Mouse (Mus musculus) limb, embryonic 15.5 days (tissue): ENCODE data around the gene Aqp7. TPM values are rescaled to one million over a fixed set of nuclear protein-coding genes. Genes with fewer than 3 reads are reported as not detected.

Experiments used
- ATAC-seq: fragments of 200-750 bp; cut with Nextera tagmentation; 2 replicates; pipeline ENCODE4 v1.8.0; 2017; ENCODE audit warnings: low read depth, moderate TSS enrichment; ENCODE audit not compliant: insufficient number of reproducible peaks, low FRiP score, low TSS enrichment
- H3K27ac ChIP-seq: fragments of 300-500 bp; sonication (generic); 2 replicates; pipeline ENCODE4 v1.5.1; 2015; ENCODE audit warnings: moderate library complexity, mild to moderate bottlenecking, inconsistent platforms
- H3K27me3 ChIP-seq: fragments of 300-500 bp; sonication (generic); 2 replicates; pipeline ENCODE4 v1.6.1; 2015; ENCODE audit warnings: inconsistent platforms
- H3K36me3 ChIP-seq: fragments of 300-500 bp; sonication (generic); 2 replicates; pipeline ENCODE4 v1.6.1; 2015; ENCODE audit warnings: inconsistent platforms
- H3K4me1 ChIP-seq: fragments of 300-500 bp; sonication (generic); 2 replicates; pipeline ENCODE4 v1.6.1; 2015; ENCODE audit warnings: inconsistent platforms
- H3K4me2 ChIP-seq: fragments of 300-500 bp; sonication (generic); 2 replicates; pipeline ENCODE4 v1.6.1; 2015; ENCODE audit warnings: mild to moderate bottlenecking, inconsistent platforms
- H3K4me3 ChIP-seq: fragments of 300-500 bp; sonication (generic); 2 replicates; pipeline ENCODE4 v1.5.1; 2015; ENCODE audit warnings: mild to moderate bottlenecking, inconsistent platforms
- H3K9ac ChIP-seq: fragments of 300-500 bp; sonication (generic); 2 replicates; pipeline ENCODE4 v1.6.1; 2015; ENCODE audit warnings: inconsistent platforms
- H3K9me3 ChIP-seq: fragments of 300-500 bp; sonication (generic); 2 replicates; pipeline ENCODE4 v1.6.1; 2016; ENCODE audit warnings: inconsistent platforms
- WGBS: fragments of 180-500 bp; shearing (Covaris S2); methylation state at CpG from one replicate; pipeline ENCODE4 v1.1.7; 2015; 5-methylcytosine and 5-hydroxymethylcytosine counted together
- polyA plus RNA-seq: library from polyadenylated mRNA; unstranded; fragments of >200 nt; fragmentation: Nextera tagmentation; extraction: Ambion mirVana; gene quantifications from 2 replicates; pipeline ENCODE4 v1.2.1, GENCODE M21; 2015

Gene Aqp7
- polyA plus RNA-seq, 1 experiment from 2014 or later, result 0.24 TPM

DNA sequence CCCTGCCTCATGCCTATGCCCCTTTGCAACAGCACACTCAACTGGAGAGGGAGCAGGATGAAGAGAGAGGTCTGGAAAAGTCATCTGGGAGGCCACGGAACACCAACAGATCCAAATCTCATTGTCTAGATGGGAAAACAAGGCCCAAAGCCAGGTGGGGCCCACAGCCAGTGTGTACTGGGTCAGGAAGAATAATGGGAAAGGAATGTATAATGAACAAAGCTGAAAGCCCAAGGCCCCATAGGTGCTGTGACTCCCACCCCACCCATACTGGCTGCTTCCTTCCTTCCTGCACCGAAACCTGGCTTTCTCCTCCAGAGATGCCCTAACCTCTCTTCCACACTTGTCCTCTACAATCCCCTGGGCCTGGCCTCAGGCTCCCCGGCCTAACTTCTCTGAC is 16.7 kb downstream of the Aqp7 start:
- WGBS, result 63% methylated on average over 3 of the region's 3 CpGs
- no peaks in the 10 kb centered on the region for H3K9me3 ChIP-seq
- H3K4me3 ChIP-seq, result no peak overlapping the region
- no peaks in the 10 kb centered on the region for H3K27me3 ChIP-seq
- H3K4me1 ChIP-seq, result no peaks in the 10 kb centered on the region
- no peak overlapping the region for H3K27ac ChIP-seq
- H3K9ac ChIP-seq, result no peak overlapping the region
- no peak overlapping the region for H3K4me2 ChIP-seq
- H3K36me3 ChIP-seq, result peaks cover 18% of the 10 kb centered on the region
- ATAC-seq, result 0 out of 2 replicates have a peak, but pooled peaks have one; percentile 36

DNA sequence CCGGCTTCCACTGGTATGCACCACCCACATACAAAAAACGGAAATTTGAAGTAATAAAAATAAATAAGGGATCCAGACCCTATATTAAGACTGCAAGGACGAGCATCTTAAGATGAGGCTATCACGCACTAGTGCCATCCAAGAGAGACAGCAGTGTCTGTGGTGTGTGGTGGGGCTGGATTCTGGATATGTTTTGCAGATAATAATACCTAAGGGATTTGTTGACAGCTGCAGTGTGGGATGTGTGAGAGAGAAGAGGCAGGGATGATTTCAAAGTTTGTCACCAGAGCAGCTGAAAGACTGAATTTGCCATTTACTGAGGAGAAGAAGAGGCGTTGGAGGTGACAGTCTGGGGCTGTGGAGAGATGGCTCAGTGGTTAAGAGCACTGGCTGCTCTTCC is 18.6 kb downstream of the Aqp7 start:
- no peaks in the 10 kb centered on the region for H3K27me3 ChIP-seq
- no peak overlapping the region for H3K4me3 ChIP-seq
- no peak overlapping the region for H3K4me2 ChIP-seq
- H3K9ac ChIP-seq, result no peak overlapping the region
- 83% methylated on average over 5 of the region's 5 CpGs for WGBS
- H3K36me3 ChIP-seq, result peaks cover 34% of the 10 kb centered on the region
- ATAC-seq, result no peak
- H3K4me1 ChIP-seq, result no peaks in the 10 kb centered on the region
- H3K9me3 ChIP-seq, result no peaks in the 10 kb centered on the region
- H3K27ac ChIP-seq, result no peak overlapping the region

DNA sequence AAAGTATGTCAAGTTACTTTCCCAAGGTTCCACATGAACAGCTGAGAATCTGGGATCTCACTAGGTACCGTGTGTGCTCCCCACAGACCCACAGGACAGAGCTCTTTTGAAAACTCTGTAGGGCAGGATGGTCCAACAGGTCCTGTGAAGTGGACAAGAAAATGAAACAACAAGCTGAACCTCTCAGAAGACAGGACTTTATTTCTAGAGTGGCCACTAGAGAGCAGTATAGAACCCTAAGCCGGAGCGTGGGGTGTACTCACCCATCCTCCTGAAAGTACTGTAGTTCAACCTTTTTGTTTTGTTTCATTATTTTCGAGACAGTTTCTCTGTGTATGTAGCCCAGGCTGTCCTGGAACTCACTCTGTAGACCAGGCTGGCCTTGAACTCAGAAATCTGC is 19.7 kb downstream of the Aqp7 start:
- H3K4me2 ChIP-seq, result no peak overlapping the region
- H3K27me3 ChIP-seq, result no peaks in the 10 kb centered on the region
- 89% methylated on average over 4 of the region's 4 CpGs for WGBS
- no peak overlapping the region for H3K27ac ChIP-seq
- peaks cover 45% of the 10 kb centered on the region for H3K36me3 ChIP-seq
- ATAC-seq, result no peak
- no peak overlapping the region for H3K9ac ChIP-seq
- H3K4me1 ChIP-seq, result no peaks in the 10 kb centered on the region
- no peaks in the 10 kb centered on the region for H3K9me3 ChIP-seq
- no peak overlapping the region for H3K4me3 ChIP-seq

DNA sequence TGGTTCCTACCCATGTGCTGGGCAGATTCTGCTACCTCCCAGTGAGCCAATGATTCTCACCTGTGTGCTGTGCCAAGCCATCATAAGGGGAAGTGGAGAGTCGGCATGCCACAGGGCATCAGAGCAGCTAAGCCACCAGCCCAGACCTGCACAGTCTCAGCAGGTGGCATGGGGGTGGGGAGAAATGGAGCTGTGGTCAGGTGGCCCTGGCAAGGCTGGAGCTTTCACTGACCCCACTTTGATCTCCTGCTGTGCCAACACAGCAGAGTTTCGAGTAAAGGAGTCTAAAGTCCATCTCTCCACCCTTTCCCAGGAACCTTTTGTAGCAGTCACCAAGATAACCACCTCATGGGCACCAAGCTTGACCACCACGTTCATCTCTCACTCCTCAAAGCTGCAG is 20.1 kb downstream of the Aqp7 start:
- Histone ChIP-seq H3K27me3 (no peaks in the 10 kb centered on the region), H3K4me3 (no peak overlapping the region), H3K36me3 (peaks cover 48% of the 10 kb centered on the region), H3K4me2 (no peak overlapping the region), H3K27ac (no peak overlapping the region), H3K9ac (no peak overlapping the region), H3K9me3 (no peaks in the 10 kb centered on the region), H3K4me1 (no peaks in the 10 kb centered on the region)
- WGBS, result 93% methylated on average over 3 of the region's 3 CpGs
- no peak for ATAC-seq

DNA sequence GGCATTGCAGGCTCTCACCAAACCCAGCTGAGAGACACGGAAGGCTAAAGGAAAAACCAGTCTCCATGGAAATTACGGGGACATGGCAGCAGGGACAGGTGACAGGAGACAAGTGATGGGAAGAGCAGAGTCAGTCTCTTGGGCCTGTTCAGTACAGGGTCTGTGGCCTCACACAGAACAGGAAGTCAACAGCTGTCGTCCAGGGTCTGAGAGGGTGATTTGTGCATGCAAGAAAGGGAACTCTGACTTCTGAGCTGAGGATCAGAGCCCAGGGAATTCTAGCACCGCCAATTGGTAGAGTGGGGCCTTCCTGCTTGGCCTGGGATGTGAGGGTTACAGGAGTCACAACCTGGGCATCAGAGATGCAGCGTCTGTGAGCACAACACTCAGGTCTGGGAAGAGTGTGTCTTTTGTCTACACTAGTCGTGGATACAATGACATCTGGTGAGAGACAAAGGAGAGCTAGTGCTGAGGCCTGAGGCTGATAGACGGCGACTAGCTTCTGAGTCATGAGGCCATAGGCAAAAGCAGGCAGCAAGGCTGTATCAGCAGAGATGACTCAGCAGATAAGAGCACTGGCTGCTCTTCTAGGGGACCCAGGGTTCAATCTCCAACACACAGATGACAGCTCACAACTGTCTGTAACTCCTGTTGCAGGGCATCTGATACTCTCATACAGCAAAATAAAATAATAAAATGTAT is 21.7 kb downstream of the Aqp7 start:
- Histone ChIP-seq H3K27ac (no peak overlapping the region), H3K4me2 (no peak overlapping the region), H3K36me3 (peaks cover 63% of the 10 kb centered on the region), H3K4me3 (no peak overlapping the region), H3K27me3 (no peaks in the 10 kb centered on the region), H3K9ac (no peak overlapping the region), H3K4me1 (no peaks in the 10 kb centered on the region), H3K9me3 (no peaks in the 10 kb centered on the region)
- ATAC-seq, result no peak
- 62% methylated on average over 8 of the region's 8 CpGs for WGBS

DNA sequence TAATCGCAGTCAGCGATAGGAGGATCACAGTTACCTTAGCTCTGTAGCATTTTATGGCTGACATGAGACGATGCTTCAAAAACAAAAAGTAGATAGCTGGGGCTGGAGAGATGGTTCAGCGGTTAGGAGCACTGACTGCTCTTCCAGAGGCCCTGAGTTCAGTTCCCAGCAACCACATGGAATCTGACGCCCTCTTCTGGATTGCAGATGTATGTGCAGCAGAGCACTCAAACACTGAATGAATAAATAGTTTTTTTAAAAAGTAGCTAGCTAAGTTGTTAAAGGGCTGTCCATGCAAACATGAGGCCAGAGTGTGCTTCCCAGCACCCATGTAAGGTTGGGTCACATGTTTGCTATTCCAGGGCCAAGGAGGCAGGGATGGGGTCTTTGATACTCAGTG is 26.8 kb downstream of the Aqp7 start:
- WGBS, result 89% methylated on average over 5 of the region's 5 CpGs
- no peak for ATAC-seq

DNA sequence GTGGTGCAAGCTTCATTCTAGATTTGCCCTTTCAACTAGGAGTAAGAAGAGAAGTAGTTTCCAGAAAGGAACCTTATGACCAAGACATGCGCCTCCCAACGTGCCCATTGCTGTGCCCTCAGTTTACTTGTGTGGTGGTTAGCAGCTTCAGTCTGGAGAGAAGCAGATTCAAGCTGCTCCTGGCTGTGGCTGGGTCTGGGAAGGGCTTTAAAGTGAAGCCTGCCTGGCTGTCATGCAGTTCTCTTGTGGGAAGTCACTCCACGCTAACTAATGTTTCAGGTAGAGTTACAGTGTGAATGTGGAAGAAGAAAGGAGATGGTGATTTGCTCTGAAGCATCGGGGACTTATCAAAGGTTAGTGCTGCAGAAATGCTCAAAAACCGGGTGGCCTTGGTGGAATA is 32.1 kb downstream of the Aqp7 start:
- Histone ChIP-seq H3K4me1 (no peaks in the 10 kb centered on the region), H3K36me3 (peaks cover 90% of the 10 kb centered on the region), H3K27me3 (no peaks in the 10 kb centered on the region), H3K9ac (no peak overlapping the region), H3K27ac (no peak overlapping the region), H3K9me3 (no peaks in the 10 kb centered on the region), H3K4me3 (no peak overlapping the region), H3K4me2 (no peak overlapping the region)
- ATAC-seq, result no peak
- 95% methylated on average over 5 of the region's 5 CpGs for WGBS

More for the DNA sequence above, 26.8 kb downstream of the Aqp7 start:
- Histone ChIP-seq H3K4me2 (no peak overlapping the region), H3K27ac (no peak overlapping the region), H3K4me3 (no peak overlapping the region), H3K27me3 (no peaks in the 10 kb centered on the region), H3K4me1 (no peaks in the 10 kb centered on the region), H3K9ac (no peak overlapping the region), H3K9me3 (no peaks in the 10 kb centered on the region), H3K36me3 (peaks cover 89% of the 10 kb centered on the region)

DNA sequence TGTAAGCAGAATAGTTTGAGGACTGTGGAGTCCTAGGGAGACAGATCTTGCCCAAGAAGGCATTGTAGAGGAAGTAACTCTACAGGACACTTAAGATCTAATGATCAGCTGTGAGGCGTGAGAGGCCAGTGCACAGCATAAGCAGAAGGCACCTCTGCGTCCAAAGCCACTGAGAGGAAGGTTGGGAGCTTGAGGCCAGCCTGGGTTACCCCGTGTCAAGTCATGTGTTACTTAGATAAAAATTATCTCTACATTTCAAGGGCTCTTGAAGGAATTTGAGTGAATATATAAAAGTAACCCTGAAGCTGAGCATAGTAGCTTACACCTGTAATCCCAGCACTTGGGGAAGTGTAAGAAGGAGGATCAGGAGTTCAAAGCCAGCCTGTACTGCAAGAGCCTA is 34.6 kb downstream of the Aqp7 start:
- Histone ChIP-seq H3K9me3 (no peaks in the 10 kb centered on the region), H3K9ac (no peak overlapping the region), H3K4me3 (no peak overlapping the region), H3K4me1 (no peaks in the 10 kb centered on the region), H3K27me3 (no peaks in the 10 kb centered on the region), H3K36me3 (peaks cover 90% of the 10 kb centered on the region), H3K4me2 (no peak overlapping the region), H3K27ac (no peak overlapping the region)
- no peak for ATAC-seq
- 92% methylated on average over 3 of the region's 3 CpGs for WGBS

DNA sequence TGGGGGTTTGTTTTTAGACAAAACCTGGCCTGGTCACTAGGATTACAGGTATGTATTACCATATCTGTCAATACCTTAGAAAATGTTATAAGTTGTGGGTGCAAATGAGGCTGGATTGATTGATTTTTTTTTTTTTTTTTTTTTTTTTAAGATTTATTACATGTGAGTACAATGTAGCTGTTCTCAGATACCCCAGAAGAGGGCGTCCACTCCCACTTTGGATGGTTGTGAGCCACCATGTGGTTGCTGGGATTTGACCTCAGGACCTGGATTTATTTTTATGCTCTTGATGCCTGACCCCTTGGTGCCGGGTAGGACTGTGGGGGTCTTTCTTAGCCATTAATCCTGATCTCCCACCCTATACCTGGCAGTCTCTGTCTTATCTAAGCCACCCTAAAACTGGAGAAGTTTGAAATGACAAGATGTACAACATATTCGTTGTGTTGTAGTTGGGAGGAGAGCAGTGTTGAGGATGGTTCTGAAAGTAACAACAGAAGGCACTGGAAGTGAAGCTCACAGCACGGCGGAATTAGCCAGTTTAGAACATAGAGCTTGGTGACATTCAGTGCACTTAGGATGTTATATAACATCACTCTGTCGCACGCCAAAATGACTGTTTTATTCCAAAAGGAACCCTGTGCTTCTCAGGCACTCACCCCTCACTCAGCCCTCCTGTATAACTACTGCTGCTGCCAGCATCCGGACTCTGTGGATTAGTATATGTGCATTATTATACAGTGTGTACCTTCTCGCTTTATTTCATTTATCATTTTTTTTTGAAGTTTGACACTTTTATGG is 46.9 kb downstream of the Aqp7 start:
- H3K4me3 ChIP-seq, result no peak overlapping the region
- ATAC-seq, result no peak
- no peak overlapping the region for H3K4me2 ChIP-seq
- WGBS, result 83% methylated on average over 9 of the region's 9 CpGs
- H3K27me3 ChIP-seq, result no peaks in the 10 kb centered on the region
- no peak overlapping the region for H3K27ac ChIP-seq
- H3K36me3 ChIP-seq, result peaks cover 87% of the 10 kb centered on the region
- no peak overlapping the region for H3K9ac ChIP-seq
- H3K4me1 ChIP-seq, result no peaks in the 10 kb centered on the region
- no peaks in the 10 kb centered on the region for H3K9me3 ChIP-seq

DNA sequence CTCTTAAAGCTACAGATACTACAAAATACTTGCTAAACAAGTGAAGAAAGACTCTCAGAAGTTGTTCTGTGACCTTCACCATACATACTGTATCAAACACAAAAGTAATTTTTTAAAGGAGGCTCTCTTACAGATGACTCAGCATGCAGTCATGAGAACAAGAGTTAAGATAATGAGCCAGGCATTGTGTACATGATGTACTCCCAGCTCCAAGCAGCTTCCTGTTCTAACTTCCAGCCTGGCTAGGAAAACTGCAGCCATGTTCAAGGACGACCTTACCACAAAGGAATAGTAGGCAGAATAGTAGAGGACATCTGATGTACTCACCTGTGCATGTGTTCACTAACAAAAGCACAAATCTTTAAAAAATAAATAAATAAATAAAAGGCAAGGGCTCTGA is 47.7 kb downstream of the Aqp7 start:
- Histone ChIP-seq H3K4me2 (no peak overlapping the region), H3K36me3 (peaks cover 92% of the 10 kb centered on the region), H3K9ac (no peak overlapping the region), H3K27ac (no peak overlapping the region), H3K9me3 (no peaks in the 10 kb centered on the region), H3K27me3 (no peaks in the 10 kb centered on the region), H3K4me1 (no peaks in the 10 kb centered on the region), H3K4me3 (no peak overlapping the region)
- WGBS, result 83% methylated on average over 1 of the region's 1 CpGs
- ATAC-seq, result no peak

DNA sequence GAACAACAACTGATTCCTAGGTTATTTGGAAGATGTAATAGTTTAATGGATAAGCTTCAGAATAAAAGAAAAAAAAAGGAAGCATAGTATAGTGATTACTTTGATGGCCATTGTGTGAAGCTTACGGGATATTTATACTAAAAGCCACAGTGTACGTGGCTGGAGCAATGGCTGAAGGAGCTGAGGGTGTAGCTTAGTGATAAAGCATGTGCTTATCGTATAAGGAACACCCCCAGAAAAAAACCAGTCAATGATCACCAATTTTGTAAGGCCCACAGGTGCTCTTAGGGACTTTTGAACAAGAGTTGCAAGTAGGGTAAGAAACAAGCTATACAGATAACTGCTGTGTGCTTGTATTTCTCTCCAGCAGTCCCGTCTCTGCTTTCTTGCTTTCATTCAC is 50.0 kb downstream of the Aqp7 start:
- Histone ChIP-seq H3K36me3 (peaks cover 91% of the 10 kb centered on the region), H3K27ac (no peak overlapping the region)
- 95% methylated on average over 4 of the region's 4 CpGs for WGBS

DNA sequence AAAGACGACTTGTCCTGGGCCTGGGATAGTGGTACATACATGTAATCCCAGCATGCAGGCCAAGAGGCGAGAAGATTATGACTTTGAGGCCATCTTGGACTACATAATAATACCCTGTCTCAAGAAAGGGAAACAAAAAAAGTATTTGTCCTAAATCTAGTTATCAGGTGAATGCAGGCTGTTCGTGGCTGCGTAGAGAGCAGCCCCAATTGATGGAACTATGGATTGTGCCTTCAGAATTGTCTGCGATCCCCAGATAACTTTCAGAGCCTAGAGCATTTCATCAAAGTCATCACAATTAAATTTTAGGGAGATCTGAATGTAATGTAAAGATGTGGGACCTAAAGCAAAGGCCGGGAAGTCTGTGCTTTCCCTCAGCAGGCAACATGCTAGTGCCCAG is 51.6 kb downstream of the Aqp7 start:
- WGBS, result 93% methylated on average over 6 of the region's 6 CpGs
- Histone ChIP-seq H3K36me3 (peaks cover 96% of the 10 kb centered on the region), H3K9me3 (no peaks in the 10 kb centered on the region), H3K27me3 (no peaks in the 10 kb centered on the region), H3K4me1 (no peaks in the 10 kb centered on the region), H3K27ac (no peak overlapping the region), H3K4me2 (no peak overlapping the region), H3K9ac (no peak overlapping the region), H3K4me3 (no peak overlapping the region)
- ATAC-seq, result no peak

More for the DNA sequence above, 50.0 kb downstream of the Aqp7 start:
- H3K4me3 ChIP-seq, result no peak overlapping the region
- H3K9me3 ChIP-seq, result no peaks in the 10 kb centered on the region
- H3K27me3 ChIP-seq, result no peaks in the 10 kb centered on the region
- no peak overlapping the region for H3K9ac ChIP-seq
- H3K4me1 ChIP-seq, result no peaks in the 10 kb centered on the region
- no peak for ATAC-seq
- H3K4me2 ChIP-seq, result no peak overlapping the region
